9 mouse cellular contexts compared by ENCODE assay signal in the genomic region with DNA sequence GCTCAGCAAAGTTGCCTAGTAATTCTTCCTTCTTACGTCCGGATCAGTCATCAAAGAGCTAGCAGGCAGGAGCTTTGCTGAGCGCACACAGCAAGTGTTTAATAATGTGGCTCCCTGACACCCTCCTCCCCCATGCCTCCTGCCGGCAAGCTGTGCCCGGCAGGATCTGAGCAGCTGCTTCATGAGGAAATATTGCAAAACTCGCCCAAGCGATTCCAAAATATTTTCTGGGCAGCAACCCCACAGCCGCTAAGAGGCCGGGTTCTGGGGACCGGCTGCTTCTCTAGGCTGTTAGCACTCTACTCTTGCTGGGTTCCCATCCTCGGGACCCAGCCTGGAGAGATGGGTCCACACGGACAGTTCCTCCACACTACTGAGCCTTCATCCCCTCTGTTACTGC.
A peak's percentile ranks its signal among the peaks of the same experiment; 100 is the strongest.
DNase-seq lines count a peak whose midpoint lies in the region; ATAC-seq and TF ChIP-seq lines count a peak whose summit lies in the region.
"Had no signal": no experiment of that assay in that cellular context is flagged by ENCODE, and none has a peak within 500 bp of the region (broad histone marks: within the 10 kb centered on the region; RNA-seq: fewer than 3 reads in every experiment).

No protein-coding gene starts in this region.

- H3K4me3 ChIP-seq in heart, embryonic 10.5 days, result no peak overlapping the region
- H3K4me3 ChIP-seq in kidney, embryonic 14.5 days (ENCODE audit: low read length), result no peak overlapping the region

- H3K27me3 ChIP-seq in heart, embryonic 10.5 days (ENCODE audit: insufficient read depth, poor library complexity, severe bottlenecking), result no peaks in the 10 kb centered on the region
- no peaks in the 10 kb centered on the region for H3K27me3 ChIP-seq in kidney, embryonic 14.5 days (ENCODE audit: control insufficient read depth, insufficient read depth, low read length)

- no peak overlapping the region for H3K27ac ChIP-seq in heart, embryonic 10.5 days
- H3K27ac ChIP-seq in kidney, embryonic 14.5 days (ENCODE audit: low read depth, low read length), result no peak overlapping the region

- no peak for TF ChIP-seq CTCF in brain, embryonic 14.5 days (IDR thresholded peaks at IDR 0.05; ENCODE audit: borderline replicate concordance, extremely low read depth, insufficient read depth, insufficient read length)

- WGBS in heart, embryonic 10.5 days, result 69% methylated on average over 12 of the region's 12 CpGs
- 40% methylated on average over 12 of the region's 12 CpGs for WGBS in kidney, embryonic 14.5 days

- H3K4me1 ChIP-seq in heart, embryonic 10.5 days, result peaks cover 35% of the 10 kb centered on the region
- H3K4me1 ChIP-seq in kidney, embryonic 14.5 days (ENCODE audit: control insufficient read depth, insufficient read depth, low read length), result peaks cover 6% of the 10 kb centered on the region; the same call in 1 of the 2 replicates

- no peak for ATAC-seq in kidney, embryonic 14.5 days (ENCODE audit: low FRiP score, low TSS enrichment)

- no peak for TF ChIP-seq POLR2A in brain, embryonic 14.5 days (IDR thresholded peaks at IDR 0.05; ENCODE audit: borderline replicate concordance, extremely low read depth, insufficient read depth, insufficient read length, poor library complexity, severe bottlenecking)

- H3K9ac ChIP-seq in kidney, embryonic 14.5 days (ENCODE audit: low read depth, low read length), result no peak overlapping the region

- H3K36me3 ChIP-seq in heart, embryonic 10.5 days, result no peaks in the 10 kb centered on the region
- H3K36me3 ChIP-seq in kidney, embryonic 14.5 days (ENCODE audit: control insufficient read depth, insufficient read depth, low read length), result no peaks in the 10 kb centered on the region
- H3K36me3 ChIP-seq: G1E had no signal

- intact Hi-C loops in left cerebral cortex, postnatal 36 days (cut with DNase I), result no loop called here

- peak; percentile 96 for DNase-seq in heart, adult 11 months
- DNase-seq in heart, embryonic 10.5 days (ENCODE audit: low spot score), result no peak
- DNase-seq in brain, embryonic 14.5 days (ENCODE audit: low read depth), result peak; percentile 64
- DNase-seq in heart, adult 9 months (ENCODE audit: low spot score in 2 of 2), result peak; percentile 60 to 63
- DNase-seq in left cerebral cortex, postnatal 36 days (ENCODE audit: low spot score in 2 of 2), result peak; percentile 75 to 77
- DNase-seq in skeletal muscle tissue, adult 2 months (ENCODE audit: low read depth, low spot score), result peak; percentile 43
- DNase-seq in c-Kit-positive CD71-positive TER-119-positive erythroid progenitor cells, embryonic 14.5 days (ENCODE audit: low spot score), result no peak

- H3K4me2 ChIP-seq in kidney, embryonic 14.5 days (replicated peaks; ENCODE audit: low read depth, low read length), result no peak overlapping the region

- no peaks in the 10 kb centered on the region for H3K9me3 ChIP-seq in heart, embryonic 10.5 days
- no peaks in the 10 kb centered on the region for H3K9me3 ChIP-seq in kidney, embryonic 14.5 days (ENCODE audit: control insufficient read depth, low read length)
- H3K9me3 ChIP-seq: G1E had no signal

Comparison
In these comparisons a context has a peak if more than half of its experiments do, and no peak if none do; other contexts are left out.
1. DNase-seq: peak in heart, adult 11 months (single experiment), brain, embryonic 14.5 days (single experiment), heart, adult 9 months (2 of 2), left cerebral cortex, postnatal 36 days (2 of 2) and skeletal muscle tissue, adult 2 months (single experiment); none in heart, embryonic 10.5 days (single experiment) and c-Kit-positive CD71-positive TER-119-positive erythroid progenitor cells, embryonic 14.5 days (single experiment).